Mouse (Mus musculus) thymus, adult 18-20 months (tissue): ENCODE measurements around the gene Pmvk.

Source experiments
- DNase-seq, 2 experiments: peaks; one replicate each; pipeline ENCODE4 v3.0.0; 2022; ENCODE audit warnings: mixed read lengths in 2 of 2

Gene Pmvk

DNA sequence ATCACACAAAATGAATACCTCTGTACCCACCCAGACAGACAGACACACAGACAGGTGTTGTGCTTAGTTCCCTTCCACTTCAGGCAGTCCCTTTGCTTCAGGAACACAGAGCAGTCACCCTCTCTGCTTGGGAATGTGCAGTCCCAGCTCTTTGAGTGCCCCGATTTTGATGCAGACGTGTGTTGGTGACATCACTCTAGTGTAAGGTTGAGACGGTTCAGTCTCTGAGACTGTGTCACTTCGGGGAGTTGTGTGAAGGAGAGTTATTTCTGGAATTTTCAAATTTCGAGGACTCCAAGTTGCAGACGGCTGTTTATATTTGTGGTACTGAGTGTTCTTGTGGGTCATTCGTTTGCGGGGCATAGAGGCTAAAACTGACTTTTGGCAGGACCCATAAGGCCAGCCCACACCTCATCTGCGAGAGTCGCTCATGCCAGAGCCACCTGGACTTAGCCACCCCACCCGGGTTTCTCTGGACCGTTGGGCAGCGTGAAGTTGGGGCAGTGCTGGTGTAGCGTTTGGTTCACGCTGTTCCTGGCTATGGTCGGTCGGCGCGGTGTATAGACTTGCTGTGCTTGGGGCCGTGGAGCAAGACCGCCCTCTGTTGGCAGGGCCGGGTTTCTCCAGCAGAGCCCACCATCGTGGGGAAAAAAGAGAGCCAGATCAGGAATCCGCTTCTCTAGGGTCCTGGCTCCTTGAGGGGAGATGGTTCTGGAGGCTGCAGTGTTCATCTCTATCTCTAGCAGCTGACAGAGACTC lies 30.6 kb downstream of the Pmvk start:
- DNase-seq = peak; percentile 63

DNA sequence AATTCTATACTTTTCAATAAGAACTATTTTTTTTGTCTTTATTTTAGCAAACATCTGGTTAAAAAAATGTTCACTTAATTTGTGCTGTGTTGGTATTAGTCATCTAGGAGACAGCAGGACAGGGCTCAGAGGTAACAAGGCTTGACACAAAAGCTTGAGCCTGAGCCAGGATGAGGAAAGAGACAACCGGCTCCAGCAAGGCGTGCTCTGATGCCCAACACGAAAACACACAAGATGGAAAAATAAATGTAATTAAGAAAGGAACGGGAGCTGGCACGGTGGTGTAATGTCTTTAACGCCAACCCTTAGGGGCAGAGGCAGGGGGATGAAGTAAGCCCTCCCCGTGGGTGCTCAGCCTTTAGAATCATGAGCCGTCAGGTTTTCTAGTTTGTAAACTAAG lies 31.8 kb downstream of the Pmvk start:
- DNase-seq = no peak

DNA sequence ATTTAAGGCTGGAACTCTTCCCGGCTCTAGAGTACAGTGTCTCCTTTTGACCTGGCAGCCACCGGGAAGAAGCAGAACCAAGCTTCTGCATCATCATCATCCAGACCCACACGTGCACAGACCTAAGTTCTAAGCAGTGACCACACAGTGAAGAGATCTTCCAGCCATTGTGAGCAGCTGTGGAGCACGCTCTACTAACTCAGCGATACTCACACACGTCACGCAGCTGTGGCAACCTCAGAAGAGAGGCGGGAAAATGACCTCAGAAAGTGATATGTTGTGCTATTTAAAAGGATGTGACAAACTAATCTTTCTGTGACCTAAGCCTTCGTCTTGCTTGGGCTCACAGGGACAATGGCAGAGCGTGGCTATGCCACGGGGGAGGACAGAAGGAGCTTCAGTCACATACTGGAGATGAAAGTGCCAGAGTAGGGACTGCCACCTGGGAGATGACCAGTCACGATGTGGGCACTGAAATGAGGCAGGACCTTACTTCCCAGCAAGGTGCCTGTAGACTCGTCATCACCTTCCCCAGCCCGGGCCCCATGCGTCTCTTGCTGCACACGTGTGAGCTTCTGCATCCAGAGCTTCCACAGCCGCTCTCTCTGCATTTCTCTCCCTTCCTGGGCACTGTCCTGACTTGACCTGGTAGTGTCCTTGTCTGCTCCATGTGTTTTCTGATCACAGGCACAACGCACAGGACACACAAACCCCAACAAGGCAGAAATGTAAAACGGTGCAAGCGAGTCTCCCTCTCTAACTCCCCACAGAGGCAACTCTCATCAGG lies 32.8 kb downstream of the Pmvk start:
- DNase-seq = no peak

DNA sequence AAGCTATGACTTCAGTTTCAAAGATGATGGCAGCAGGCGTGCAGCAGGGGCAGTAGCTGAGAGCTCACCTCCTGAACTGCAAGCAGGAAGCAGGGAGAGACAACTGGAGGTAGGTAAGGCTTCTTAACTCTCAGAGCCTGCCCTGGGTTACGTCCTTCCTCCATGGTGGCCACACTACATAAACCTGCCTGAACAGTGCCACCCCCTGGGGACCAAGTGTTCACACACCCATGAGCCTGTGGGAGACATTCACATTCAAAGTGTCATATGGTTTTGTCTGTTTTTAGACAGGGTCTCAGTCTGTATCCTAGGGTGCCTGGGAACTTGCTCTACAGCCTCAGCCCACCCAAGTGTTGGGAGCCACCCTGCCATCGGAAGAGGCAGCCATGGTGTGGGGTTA lies 36.4 kb downstream of the Pmvk start:
- no peak for DNase-seq

DNA sequence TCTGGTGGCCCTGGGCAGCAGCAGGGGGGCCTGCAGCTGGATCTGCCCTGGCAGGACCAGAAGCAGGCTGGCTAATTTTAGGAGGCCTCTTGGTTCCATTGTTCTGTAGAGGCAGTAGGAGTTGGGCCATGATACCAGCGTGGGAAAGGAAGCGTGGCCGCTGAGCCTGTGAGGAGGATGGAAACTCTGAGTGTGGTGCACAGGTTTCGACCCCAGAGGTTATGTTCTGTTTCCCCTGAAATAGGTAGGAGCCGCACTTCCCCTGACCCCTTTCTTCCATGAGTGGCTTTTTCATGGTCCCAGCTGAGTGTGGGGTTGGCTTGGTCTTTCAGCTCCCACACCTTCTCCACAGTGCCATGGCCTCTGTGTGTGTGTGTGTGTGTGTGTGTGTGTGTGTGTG lies 37.2 kb downstream of the Pmvk start:
- DNase-seq = no peak

DNA sequence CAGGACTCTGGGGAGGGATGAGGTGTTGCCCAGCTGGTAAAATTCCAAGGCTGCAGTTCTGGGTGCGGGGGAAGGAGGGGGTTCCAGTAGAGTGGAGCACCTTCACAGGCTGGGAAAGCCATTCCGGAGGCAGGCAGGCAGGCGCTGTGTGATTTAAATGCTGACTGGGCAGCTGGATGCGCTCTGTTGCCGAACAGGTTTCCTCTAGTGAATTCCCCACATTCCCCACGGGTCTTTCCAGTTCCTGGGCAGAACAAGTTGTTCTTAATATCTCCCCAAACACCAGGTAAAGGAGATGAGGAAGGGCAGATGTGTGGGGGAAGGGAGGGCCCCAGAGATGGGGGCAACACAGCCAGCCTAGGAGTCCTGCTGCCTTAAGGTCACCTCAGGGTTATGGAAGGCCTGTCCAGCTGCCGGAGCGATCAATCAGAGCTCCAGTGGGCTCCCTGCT lies 38.4 kb downstream of the Pmvk start:
- DNase-seq = no peak

DNA sequence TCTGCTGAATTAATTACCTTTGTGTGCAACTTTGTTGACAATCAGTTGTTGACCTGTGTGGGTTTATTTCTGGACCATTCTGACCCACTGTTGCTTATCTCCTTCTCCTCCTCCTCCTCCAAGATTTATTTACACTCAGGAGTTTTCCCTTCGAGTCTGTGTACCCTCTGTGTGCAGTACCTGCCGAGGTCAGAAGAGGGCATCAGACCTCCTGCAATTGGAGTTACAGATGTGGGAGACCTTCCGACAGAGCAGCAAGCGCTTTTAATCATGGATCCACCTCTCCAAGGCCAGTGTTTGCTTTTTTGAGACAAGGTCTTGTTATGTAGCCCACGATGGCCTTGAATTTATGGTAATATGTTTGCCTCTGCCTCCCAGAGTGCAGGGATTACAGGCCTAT lies 40.3 kb downstream of the Pmvk start:
- no peak for DNase-seq

DNA sequence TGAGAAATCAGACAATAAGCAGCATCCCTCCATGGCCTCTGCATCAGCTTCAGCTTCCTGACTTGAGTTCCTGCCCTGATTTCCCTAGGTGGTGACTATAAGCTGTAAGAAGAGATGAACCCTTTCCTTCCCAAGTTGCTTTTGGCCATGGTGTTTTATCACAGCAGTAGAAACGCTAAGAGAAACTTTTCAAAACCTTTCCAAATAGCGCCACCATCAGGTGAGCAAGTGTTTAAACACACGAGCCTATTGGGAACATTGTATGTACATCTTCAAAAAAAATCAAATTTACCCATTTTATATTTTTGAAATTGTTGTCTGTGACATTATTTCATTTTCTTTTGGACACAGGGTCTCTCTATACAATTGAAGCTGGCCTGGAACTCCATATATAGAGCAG lies 42.0 kb downstream of the Pmvk start:
- DNase-seq = no peak

DNA sequence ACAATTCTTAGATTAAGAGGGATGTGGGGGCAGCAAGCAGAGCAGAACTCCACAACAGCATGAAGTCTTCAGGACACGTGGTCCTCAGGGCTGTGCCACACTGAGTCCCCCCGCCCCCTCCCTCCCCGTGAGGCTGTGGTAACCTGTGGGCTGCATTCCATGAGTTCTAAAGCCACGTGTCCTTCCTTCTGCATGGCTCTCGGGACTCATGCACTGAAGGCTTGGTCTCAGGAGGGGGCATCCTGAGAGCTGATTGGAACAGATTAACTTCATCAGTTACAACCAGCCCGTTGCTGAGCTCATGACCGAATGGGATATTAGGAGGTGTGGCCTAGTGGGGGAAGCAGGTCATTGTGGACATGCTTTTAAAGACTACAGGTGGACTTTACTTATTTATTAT lies 45.4 kb downstream of the Pmvk start:
- no peak for DNase-seq

DNA sequence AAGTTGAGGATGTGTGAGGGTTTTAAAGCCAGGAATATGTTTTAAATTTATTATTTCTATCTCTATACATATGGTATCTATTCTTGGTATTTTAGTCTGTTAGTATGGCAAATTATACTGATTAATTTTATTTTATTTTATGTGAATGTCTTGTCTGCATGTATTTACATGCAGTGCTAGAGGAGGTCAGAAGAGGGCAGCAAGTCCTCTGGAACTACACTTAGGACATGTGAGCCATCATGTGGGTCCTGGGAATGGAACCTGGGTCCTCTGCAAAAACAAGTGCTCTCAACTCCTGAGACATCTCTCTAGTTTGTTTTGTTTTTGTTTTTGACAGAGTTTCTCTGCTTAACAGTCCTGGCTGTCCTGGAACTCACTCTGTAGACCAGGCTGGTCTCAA lies 47.1 kb downstream of the Pmvk start:
- no peak for DNase-seq

DNA sequence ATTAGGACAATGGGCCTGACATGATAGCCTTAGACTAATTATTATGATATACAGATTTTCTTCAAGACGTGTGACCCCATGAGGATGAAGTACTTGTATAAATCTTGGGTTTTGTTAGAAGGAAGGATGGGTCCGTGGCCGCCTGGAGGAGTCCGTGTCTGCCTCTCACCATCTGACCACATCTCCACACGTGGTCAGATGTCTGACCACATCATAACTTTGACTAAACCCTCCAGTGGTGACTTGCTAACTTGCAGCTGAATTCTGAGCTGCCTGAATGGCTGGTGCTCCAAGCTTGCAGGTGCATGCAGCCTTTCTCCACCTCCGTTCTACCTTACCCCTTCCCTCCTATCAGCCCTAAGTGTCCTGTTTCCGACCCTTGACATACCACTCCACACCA lies 48.2 kb downstream of the Pmvk start:
- DNase-seq = no peak

DNA sequence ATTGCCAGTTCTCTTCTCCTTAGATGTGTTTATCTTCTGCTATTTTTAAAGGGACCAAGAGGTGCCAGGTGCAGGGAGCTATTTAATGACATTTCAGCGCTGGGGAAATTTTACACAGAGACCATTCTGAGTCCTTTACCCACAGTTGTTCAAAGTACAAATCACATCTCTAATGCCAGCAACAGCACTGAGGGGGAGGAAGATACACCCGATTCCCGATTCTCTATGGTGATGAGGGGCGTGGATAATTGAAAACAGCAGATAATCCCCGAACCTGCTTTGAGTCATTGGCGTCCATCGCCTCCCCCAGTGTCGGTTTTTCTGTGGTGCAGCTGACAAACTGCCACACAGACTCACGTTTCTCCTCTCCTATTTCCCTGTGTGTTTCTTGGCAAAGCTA lies 53.7 kb downstream of the Pmvk start:
- DNase-seq = no peak

DNA sequence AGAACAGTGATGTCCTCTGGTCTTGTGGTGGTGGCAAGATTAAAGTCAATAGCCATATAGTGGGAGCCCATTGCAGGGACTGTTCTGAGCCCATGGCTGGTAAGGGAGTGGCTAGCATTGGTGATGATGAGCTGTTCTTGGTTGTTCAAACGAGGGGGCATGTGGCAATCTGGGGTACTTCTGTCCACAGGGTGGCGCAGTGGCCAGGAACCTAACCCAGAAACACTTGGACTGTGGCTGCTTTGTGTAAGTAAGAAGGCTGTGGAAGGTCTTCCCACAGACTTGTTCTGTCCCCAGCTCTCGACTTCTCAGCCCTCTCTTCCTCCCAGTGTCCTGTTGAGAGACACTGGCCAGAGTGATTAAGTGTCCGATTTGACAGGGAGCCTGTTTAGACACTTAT lies 56.6 kb downstream of the Pmvk start:
- DNase-seq = no peak

DNA sequence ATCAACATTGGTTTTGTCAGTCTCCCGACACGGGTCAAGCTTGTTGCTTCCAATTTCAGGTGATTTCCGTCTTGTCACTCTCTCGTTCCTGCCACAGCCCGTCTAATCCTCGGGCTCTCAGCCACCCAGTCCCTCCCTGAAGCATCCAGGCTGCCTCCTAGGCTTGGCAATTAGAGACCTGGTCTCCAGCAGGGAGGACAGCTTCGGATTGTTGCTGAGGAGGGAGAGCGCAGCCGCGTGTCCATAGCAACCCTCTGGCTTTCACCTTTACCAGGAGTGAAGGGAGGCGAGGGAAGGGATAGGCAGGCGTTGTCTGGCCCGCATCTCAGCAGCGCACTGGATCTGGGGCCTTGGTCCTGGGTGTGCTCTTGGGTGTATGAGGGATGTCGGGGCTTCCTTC lies 57.1 kb downstream of the Pmvk start:
- no peak for DNase-seq

DNA sequence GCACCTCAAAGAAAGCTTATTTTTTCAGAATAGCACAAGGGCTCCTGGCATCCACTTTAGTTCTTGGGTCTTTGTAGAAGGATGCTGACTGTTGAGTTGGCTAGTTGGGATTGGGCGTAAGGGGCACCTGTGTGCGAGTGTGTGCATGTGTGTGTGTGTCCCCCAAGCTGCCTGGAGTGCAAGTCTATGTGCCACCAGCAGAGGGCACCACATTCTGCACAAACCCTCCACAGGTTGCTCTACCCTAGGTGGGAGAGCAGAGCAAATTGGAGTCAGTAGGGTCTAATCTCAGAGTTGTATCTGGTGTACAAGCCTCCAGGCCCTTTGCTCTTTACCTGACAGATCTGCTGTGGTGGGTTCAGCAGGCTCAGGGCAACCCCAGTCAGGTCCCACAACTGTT lies 57.9 kb downstream of the Pmvk start:
- no peak for DNase-seq

DNA sequence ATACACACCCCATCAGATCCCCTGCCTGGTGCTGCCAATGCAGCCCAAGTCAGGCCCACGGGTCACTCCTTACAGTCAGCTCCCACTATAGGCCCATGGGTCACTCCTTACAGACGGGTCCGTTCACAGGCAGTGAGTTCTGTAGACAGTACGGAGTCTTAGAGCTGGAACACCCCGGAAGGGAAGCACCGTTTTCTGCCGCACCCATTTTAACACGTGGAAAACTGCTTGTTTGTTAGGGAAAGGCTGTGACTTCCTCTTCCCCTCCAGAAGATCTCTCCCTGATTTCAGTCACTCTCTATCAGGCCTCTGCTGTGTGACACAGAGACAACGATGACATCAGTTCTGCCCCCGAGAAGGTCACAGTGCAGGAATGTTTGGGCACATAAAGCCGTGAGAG lies 61.1 kb downstream of the Pmvk start:
- DNase-seq = no peak

DNA sequence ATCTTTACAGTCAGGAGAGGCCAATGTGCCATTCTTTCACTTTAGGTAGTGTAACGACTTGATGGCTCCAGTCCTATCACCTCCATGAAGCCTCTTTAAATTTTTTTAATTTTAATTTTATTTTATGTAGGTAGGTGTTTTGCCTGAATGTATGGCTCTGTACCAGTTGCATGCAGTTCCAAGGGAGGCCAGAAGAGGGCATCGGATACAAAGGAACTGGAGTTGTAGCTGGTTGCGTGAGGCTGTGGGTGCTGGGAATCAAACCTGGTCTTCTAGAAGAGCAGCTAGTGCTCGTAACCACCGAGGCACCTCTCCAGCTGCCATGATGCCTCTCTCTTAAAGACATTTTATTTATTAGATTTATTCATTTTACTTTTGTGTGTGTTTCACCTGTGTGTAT lies 62.0 kb downstream of the Pmvk start:
- no peak for DNase-seq
